Mouse (Mus musculus): ENCODE results near the gene Dkkl1. TPM values are rescaled to one million over a fixed set of nuclear protein-coding genes. Genes with fewer than 3 reads are reported as not detected.

The Dkkl1 gene
- polyA plus RNA-seq, 1 experiment = 2.8 TPM

GRCm38 (mm10) chr7:45229459-45230203 lies 17.7 kb upstream of the Dkkl1 start:
- peak overlapping the region; percentile 66 for H3K27ac ChIP-seq (ENCODE audit: insufficient read depth, low read length)
- peaks cover 11% of the 10 kb centered on the region for H3K36me3 ChIP-seq (ENCODE audit: control insufficient read depth, insufficient read depth, low read length)
- no peaks in the 10 kb centered on the region for H3K27me3 ChIP-seq (ENCODE audit: control insufficient read depth, insufficient read depth, low read length)
- no peak overlapping the region for H3K4me3 ChIP-seq (ENCODE audit: extremely low read depth, insufficient read depth, insufficient read length)
- peak; percentile 51 to 68 for DNase-seq (ENCODE audit: low read depth in 1 of 2, low spot score in 2 of 2)
- H3K4me1 ChIP-seq (ENCODE audit: control insufficient read depth, insufficient read depth, insufficient read length) = peaks cover 21% of the 10 kb centered on the region
- 45% methylated on average over 7 of the region's 7 CpGs for WGBS
- no peak for TF ChIP-seq CTCF (IDR thresholded peaks at IDR 0.05; ENCODE audit: extremely low read depth, insufficient read depth, insufficient read length, insufficient replicate concordance)
- TF ChIP-seq POLR2A (IDR thresholded peaks at IDR 0.05; ENCODE audit: low read depth, low read length) = 0 out of 2 replicates have a peak, but pooled peaks have one; percentile 7

GRCm38 (mm10) chr7:45229046-45229445 lies 17.1 kb upstream of the Dkkl1 start:
- DNase-seq (ENCODE audit: low read depth in 1 of 2, low spot score in 2 of 2) = no peak
- Histone ChIP-seq H3K27ac (ENCODE audit: insufficient read depth, low read length) (no peak overlapping the region), H3K4me3 (ENCODE audit: extremely low read depth, insufficient read depth, insufficient read length) (no peak overlapping the region), H3K4me1 (ENCODE audit: control insufficient read depth, insufficient read depth, insufficient read length) (peaks cover 17% of the 10 kb centered on the region), H3K36me3 (ENCODE audit: control insufficient read depth, insufficient read depth, low read length) (peaks cover 6% of the 10 kb centered on the region), H3K27me3 (ENCODE audit: control insufficient read depth, insufficient read depth, low read length) (no peaks in the 10 kb centered on the region)
- TF ChIP-seq CTCF (IDR thresholded peaks at IDR 0.05; ENCODE audit: extremely low read depth, insufficient read depth, insufficient read length, insufficient replicate concordance) = no peak
- no peak for TF ChIP-seq POLR2A (IDR thresholded peaks at IDR 0.05; ENCODE audit: low read depth, low read length)
- 88% methylated on average over 8 of the region's 8 CpGs for WGBS

- H3K4me1 ChIP-seq (ENCODE audit: control insufficient read depth, insufficient read depth, insufficient read length) = peaks cover 13% of the 10 kb centered on the region; the same call in 1 of the 2 replicates
- 96% methylated on average over 18 of the region's 18 CpGs for WGBS
- H3K27ac ChIP-seq (ENCODE audit: insufficient read depth, low read length) = no peak overlapping the region
- peaks cover 3% of the 10 kb centered on the region for H3K36me3 ChIP-seq (ENCODE audit: control insufficient read depth, insufficient read depth, low read length)
- no peak for DNase-seq (ENCODE audit: low read depth in 1 of 2, low spot score in 2 of 2)
- no peak overlapping the region for H3K4me3 ChIP-seq (ENCODE audit: extremely low read depth, insufficient read depth, insufficient read length)
- no peaks in the 10 kb centered on the region for H3K27me3 ChIP-seq (ENCODE audit: control insufficient read depth, insufficient read depth, low read length)
- TF ChIP-seq CTCF (IDR thresholded peaks at IDR 0.05; ENCODE audit: extremely low read depth, insufficient read depth, insufficient read length, insufficient replicate concordance) (no peak), POLR2A (IDR thresholded peaks at IDR 0.05; ENCODE audit: low read depth, low read length) (no peak)
Measured at GRCm38 (mm10) chr7:45228548-45228947, 16.6 kb upstream of the Dkkl1 start.

- Histone ChIP-seq H3K4me1 (ENCODE audit: control insufficient read depth, insufficient read depth, insufficient read length) (peaks cover 12% of the 10 kb centered on the region; the same call in 1 of the 2 replicates), H3K36me3 (ENCODE audit: control insufficient read depth, insufficient read depth, low read length) (no peaks in the 10 kb centered on the region), H3K4me3 (ENCODE audit: extremely low read depth, insufficient read depth, insufficient read length) (no peak overlapping the region), H3K27ac (ENCODE audit: insufficient read depth, low read length) (no peak overlapping the region), H3K27me3 (ENCODE audit: control insufficient read depth, insufficient read depth, low read length) (no peaks in the 10 kb centered on the region)
- WGBS = 92% methylated on average over 5 of the region's 5 CpGs
- DNase-seq (ENCODE audit: low read depth in 1 of 2, low spot score in 2 of 2) = no peak
- TF ChIP-seq POLR2A (IDR thresholded peaks at IDR 0.05; ENCODE audit: low read depth, low read length) (no peak), CTCF (IDR thresholded peaks at IDR 0.05; ENCODE audit: extremely low read depth, insufficient read depth, insufficient read length, insufficient replicate concordance) (no peak)
Measured at GRCm38 (mm10) chr7:45226421-45226820, 14.5 kb upstream of the Dkkl1 start.

- Histone ChIP-seq H3K27ac (ENCODE audit: insufficient read depth, low read length) (no peak overlapping the region), H3K4me1 (ENCODE audit: control insufficient read depth, insufficient read depth, insufficient read length) (peaks cover 10% of the 10 kb centered on the region; the same call in 1 of the 2 replicates), H3K36me3 (ENCODE audit: control insufficient read depth, insufficient read depth, low read length) (no peaks in the 10 kb centered on the region), H3K27me3 (ENCODE audit: control insufficient read depth, insufficient read depth, low read length) (no peaks in the 10 kb centered on the region), H3K4me3 (ENCODE audit: extremely low read depth, insufficient read depth, insufficient read length) (no peak overlapping the region)
- WGBS = 95% methylated on average over 7 of the region's 7 CpGs
- no peak for DNase-seq (ENCODE audit: low read depth in 1 of 2, low spot score in 2 of 2)
- TF ChIP-seq CTCF (IDR thresholded peaks at IDR 0.05; ENCODE audit: extremely low read depth, insufficient read depth, insufficient read length, insufficient replicate concordance) (no peak), POLR2A (IDR thresholded peaks at IDR 0.05; ENCODE audit: low read depth, low read length) (no peak)
Measured at GRCm38 (mm10) chr7:45224826-45225225, 12.9 kb upstream of the Dkkl1 start.

GRCm38 (mm10) chr7:45221680-45222079 lies 9.7 kb upstream of the Dkkl1 start:
- no peak for DNase-seq (ENCODE audit: low read depth in 1 of 2, low spot score in 2 of 2)
- no peaks in the 10 kb centered on the region for H3K27me3 ChIP-seq (ENCODE audit: control insufficient read depth, insufficient read depth, low read length)
- TF ChIP-seq CTCF (IDR thresholded peaks at IDR 0.05; ENCODE audit: extremely low read depth, insufficient read depth, insufficient read length, insufficient replicate concordance) = no peak
- no peak for TF ChIP-seq POLR2A (IDR thresholded peaks at IDR 0.05; ENCODE audit: low read depth, low read length)
- H3K4me3 ChIP-seq (ENCODE audit: extremely low read depth, insufficient read depth, insufficient read length) = no peak overlapping the region
- H3K27ac ChIP-seq (ENCODE audit: insufficient read depth, low read length) = no peak overlapping the region
- 24% methylated on average over 2 of the region's 2 CpGs for WGBS
- no peaks in the 10 kb centered on the region for H3K36me3 ChIP-seq (ENCODE audit: control insufficient read depth, insufficient read depth, low read length)
- H3K4me1 ChIP-seq (ENCODE audit: control insufficient read depth, insufficient read depth, insufficient read length) = peaks cover 5% of the 10 kb centered on the region; the same call in 1 of the 2 replicates
